Mouse (Mus musculus) limb, embryonic 10.5 days (tissue): ENCODE measurements around the gene Coro1c. TPM values are rescaled to one million over a fixed set of nuclear protein-coding genes. Genes with fewer than 3 reads are reported as not detected.

Source experiments
- DNase-seq: peaks from one replicate; pipeline ENCODE4 v3.0.0-alpha.2; 2017; ENCODE audit warnings: low spot score
- H3K27ac ChIP-seq: fragments of 300-500 bp; sonication (generic); 2 replicates; pipeline ENCODE4 v1.5.1; 2016; ENCODE audit warnings: mild to moderate bottlenecking
- H3K27me3 ChIP-seq: fragments of 300-500 bp; sonication (generic); 2 replicates; pipeline ENCODE4 v1.6.1; 2016; ENCODE audit warnings: low read depth, mild to moderate bottlenecking; ENCODE audit not compliant: poor library complexity, severe bottlenecking
- H3K36me3 ChIP-seq: fragments of 300-500 bp; sonication (generic); 2 replicates; pipeline ENCODE4 v1.6.1; 2016; ENCODE audit warnings: mild to moderate bottlenecking, moderate library complexity
- H3K4me1 ChIP-seq: fragments of 300-500 bp; sonication (generic); 2 replicates; pipeline ENCODE4 v1.6.1; 2016
- H3K4me3 ChIP-seq: fragments of 300-500 bp; sonication (generic); 2 replicates; pipeline ENCODE4 v1.5.1; 2016; ENCODE audit warnings: mild to moderate bottlenecking, moderate library complexity
- H3K9me3 ChIP-seq: fragments of 300-500 bp; sonication (generic); replicated peaks from 2 replicates; pipeline ENCODE4 v1.6.1; 2016; ENCODE audit warnings: mild to moderate bottlenecking
- WGBS: fragments of 180-500 bp; shearing (Covaris S2); methylation state at CpG from one replicate; pipeline ENCODE4 v1.1.7; 2016; 5-methylcytosine and 5-hydroxymethylcytosine counted together
- polyA plus RNA-seq: library from polyadenylated mRNA; unstranded; fragments of >200 nt; fragmentation: Nextera tagmentation; extraction: Ambion mirVana; gene quantifications from 2 replicates; pipeline ENCODE4 v1.2.1, GENCODE M21; 2016

Coro1c gene
- polyA plus RNA-seq, 1 experiment from 2014 or later: 129 TPM

- no peak overlapping the region for H3K4me3 ChIP-seq
- WGBS: 75% methylated on average over 6 of the region's 6 CpGs
- no peak for DNase-seq
- H3K36me3 ChIP-seq: no peaks in the 10 kb centered on the region
- no peaks in the 10 kb centered on the region for H3K9me3 ChIP-seq
- no peaks in the 10 kb centered on the region for H3K27me3 ChIP-seq
- peaks cover 33% of the 10 kb centered on the region for H3K4me1 ChIP-seq
- H3K27ac ChIP-seq: no peak overlapping the region
Measured at GRCm38 (mm10) chr5:113910705-113911104, 2.1 kb upstream of the Coro1c start.

DNA sequence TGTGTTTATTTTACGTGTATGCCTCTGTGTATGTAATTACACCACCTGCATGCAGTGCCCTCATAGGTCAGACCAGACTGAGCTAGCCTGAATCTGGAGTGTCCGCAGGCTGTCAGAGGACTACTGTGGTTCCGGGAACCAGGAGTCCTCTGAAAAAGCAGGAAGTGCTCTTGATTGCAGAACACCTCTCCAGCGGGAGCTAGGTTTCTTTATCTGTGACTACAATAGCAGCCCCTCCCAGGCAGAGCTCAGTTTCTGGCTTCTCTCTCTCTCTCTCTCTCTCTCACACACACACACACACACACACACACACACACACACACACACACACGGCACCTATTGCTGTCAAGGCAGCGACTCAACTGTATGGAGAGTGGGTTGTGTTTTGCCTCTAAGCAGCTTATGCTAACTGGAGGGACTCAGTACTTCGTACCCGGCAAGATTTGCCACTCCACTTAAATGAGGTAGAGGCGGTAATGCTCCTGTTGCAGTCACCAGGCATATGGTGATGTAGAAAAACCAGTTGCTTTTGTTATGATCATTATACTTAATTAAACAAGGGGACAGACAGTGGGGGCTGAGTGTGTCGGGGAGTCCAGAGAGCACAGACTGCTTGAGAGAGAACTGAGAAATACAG lies 1.6 kb upstream of the Coro1c start:
- no peak overlapping the region for H3K4me3 ChIP-seq
- no peaks in the 10 kb centered on the region for H3K9me3 ChIP-seq
- H3K27ac ChIP-seq: no peak overlapping the region
- WGBS: 48% methylated on average over 10 of the region's 10 CpGs
- H3K4me1 ChIP-seq: peaks cover 38% of the 10 kb centered on the region
- H3K27me3 ChIP-seq: no peaks in the 10 kb centered on the region
- DNase-seq: no peak
- no peaks in the 10 kb centered on the region for H3K36me3 ChIP-seq

GRCm38 (mm10) chr5:113907786-113908567 lies 581 bp downstream of the Coro1c start:
- Histone ChIP-seq H3K27me3 (no peaks in the 10 kb centered on the region), H3K9me3 (no peaks in the 10 kb centered on the region), H3K27ac (peak overlapping the region; percentile 96), H3K36me3 (no peaks in the 10 kb centered on the region), H3K4me1 (peaks cover 54% of the 10 kb centered on the region), H3K4me3 (peak overlapping the region; percentile 100)
- under 1% methylated on average over 69 of the region's 69 CpGs for WGBS
- peak; percentile 74 for DNase-seq

- no peaks in the 10 kb centered on the region for H3K9me3 ChIP-seq
- no peaks in the 10 kb centered on the region for H3K27me3 ChIP-seq
- H3K36me3 ChIP-seq: no peaks in the 10 kb centered on the region
- 21% methylated on average over 17 of the region's 17 CpGs for WGBS
- peak; percentile 64 for DNase-seq
- peak overlapping the region; percentile 100 for H3K4me3 ChIP-seq
- H3K4me1 ChIP-seq: peaks cover 60% of the 10 kb centered on the region
- H3K27ac ChIP-seq: peak overlapping the region; percentile 96
Measured at GRCm38 (mm10) chr5:113906958-113907735, 1.4 kb downstream of the Coro1c start.

GRCm38 (mm10) chr5:113904987-113905386 lies 3.6 kb downstream of the Coro1c start:
- Histone ChIP-seq H3K9me3 (no peaks in the 10 kb centered on the region), H3K4me3 (no peak overlapping the region), H3K27me3 (no peaks in the 10 kb centered on the region), H3K4me1 (peaks cover 67% of the 10 kb centered on the region), H3K27ac (no peak overlapping the region), H3K36me3 (no peaks in the 10 kb centered on the region)
- WGBS: 60% methylated on average over 4 of the region's 4 CpGs
- DNase-seq: no peak

- H3K27me3 ChIP-seq: no peaks in the 10 kb centered on the region
- H3K27ac ChIP-seq: no peak overlapping the region
- H3K36me3 ChIP-seq: no peaks in the 10 kb centered on the region
- H3K9me3 ChIP-seq: no peaks in the 10 kb centered on the region
- no peak for DNase-seq
- WGBS: 79% methylated on average over 5 of the region's 5 CpGs
- no peak overlapping the region for H3K4me3 ChIP-seq
- H3K4me1 ChIP-seq: peaks cover 54% of the 10 kb centered on the region
Measured at GRCm38 (mm10) chr5:113902983-113903382, 5.6 kb downstream of the Coro1c start.

- DNase-seq: no peak
- 85% methylated on average over 6 of the region's 6 CpGs for WGBS
- Histone ChIP-seq H3K27ac (no peak overlapping the region), H3K36me3 (no peaks in the 10 kb centered on the region), H3K4me3 (no peak overlapping the region), H3K4me1 (peaks cover 46% of the 10 kb centered on the region), H3K9me3 (no peaks in the 10 kb centered on the region), H3K27me3 (no peaks in the 10 kb centered on the region)
Measured at GRCm38 (mm10) chr5:113902017-113902416, 6.5 kb downstream of the Coro1c start.

DNA sequence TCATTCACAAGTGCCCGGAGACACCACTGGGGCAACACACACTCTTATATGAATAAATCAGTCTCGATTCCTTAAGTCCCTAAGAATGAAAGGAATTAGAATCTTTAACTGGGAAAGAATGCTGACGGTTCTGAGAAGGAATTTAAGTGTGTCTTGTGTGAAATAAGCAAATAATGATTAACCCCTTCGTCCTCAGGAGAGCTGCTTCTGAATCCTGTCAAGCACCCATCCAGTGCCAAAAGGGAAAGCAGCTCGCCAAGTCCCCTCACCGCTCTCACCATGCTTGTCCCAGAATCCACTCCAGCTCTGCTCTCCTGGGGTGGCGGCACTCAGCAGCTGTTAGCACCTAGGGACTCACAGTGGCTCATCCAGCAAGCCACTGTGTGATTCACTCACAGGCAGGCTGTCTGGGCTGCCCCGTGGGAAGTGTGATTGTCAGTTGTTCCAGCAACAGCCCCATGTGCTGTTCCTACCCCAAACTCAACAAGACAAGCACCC lies 7.4 kb downstream of the Coro1c start:
- no peak for DNase-seq
- Histone ChIP-seq H3K36me3 (no peaks in the 10 kb centered on the region), H3K9me3 (no peaks in the 10 kb centered on the region), H3K27me3 (no peaks in the 10 kb centered on the region), H3K27ac (no peak overlapping the region), H3K4me3 (no peak overlapping the region), H3K4me1 (peaks cover 40% of the 10 kb centered on the region)
- WGBS: 62% methylated on average over 8 of the region's 8 CpGs

DNA sequence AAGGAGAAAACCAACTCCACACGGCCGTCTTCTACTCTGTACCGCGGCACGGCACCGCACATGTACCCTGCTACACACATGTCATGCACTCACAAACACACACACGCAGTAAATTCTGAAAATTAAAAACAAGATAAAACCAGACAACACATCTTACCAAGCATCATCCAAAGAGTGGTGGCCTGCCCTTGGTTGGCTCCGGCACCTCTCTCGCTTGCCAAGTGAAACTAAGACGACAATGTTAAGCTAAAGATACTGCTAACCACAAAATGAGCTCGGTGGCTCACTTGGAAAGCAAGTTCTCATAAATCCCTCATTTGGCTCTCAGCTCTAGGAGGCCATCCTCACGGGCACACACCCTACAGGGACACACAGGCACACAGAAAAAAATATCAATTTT lies 9.0 kb downstream of the Coro1c start:
- Histone ChIP-seq H3K9me3 (no peaks in the 10 kb centered on the region), H3K36me3 (no peaks in the 10 kb centered on the region), H3K4me1 (peaks cover 33% of the 10 kb centered on the region), H3K4me3 (no peak overlapping the region), H3K27me3 (no peaks in the 10 kb centered on the region), H3K27ac (no peak overlapping the region)
- DNase-seq: no peak
- WGBS: 95% methylated on average over 12 of the region's 12 CpGs

DNA sequence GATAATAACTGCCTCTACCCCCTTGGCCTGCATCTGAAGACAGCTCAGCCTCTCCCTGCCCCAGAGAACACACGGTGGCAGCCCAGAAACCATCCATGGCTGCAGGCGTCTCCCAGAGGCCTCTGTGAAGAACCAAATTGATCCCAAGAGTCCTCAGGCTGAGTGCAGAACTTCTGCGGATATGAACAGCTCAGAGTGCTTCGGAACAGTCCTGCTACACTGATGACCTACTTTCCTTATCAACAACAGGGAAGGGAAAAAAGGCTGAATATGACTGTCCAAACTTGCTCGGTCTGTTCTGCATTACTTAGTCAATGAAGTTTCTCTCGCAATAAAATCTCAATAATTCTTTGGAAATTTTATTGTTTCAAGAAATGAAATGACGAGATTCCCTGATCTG lies 16.6 kb downstream of the Coro1c start:
- Histone ChIP-seq H3K36me3 (0 out of 2 replicates have a peak, but pooled peaks cover 3% of the 10 kb centered on the region), H3K27ac (no peak overlapping the region), H3K4me1 (peaks cover 34% of the 10 kb centered on the region), H3K4me3 (no peak overlapping the region), H3K9me3 (no peaks in the 10 kb centered on the region), H3K27me3 (no peaks in the 10 kb centered on the region)
- 92% methylated on average over 7 of the region's 7 CpGs for WGBS
- DNase-seq: no peak

DNA sequence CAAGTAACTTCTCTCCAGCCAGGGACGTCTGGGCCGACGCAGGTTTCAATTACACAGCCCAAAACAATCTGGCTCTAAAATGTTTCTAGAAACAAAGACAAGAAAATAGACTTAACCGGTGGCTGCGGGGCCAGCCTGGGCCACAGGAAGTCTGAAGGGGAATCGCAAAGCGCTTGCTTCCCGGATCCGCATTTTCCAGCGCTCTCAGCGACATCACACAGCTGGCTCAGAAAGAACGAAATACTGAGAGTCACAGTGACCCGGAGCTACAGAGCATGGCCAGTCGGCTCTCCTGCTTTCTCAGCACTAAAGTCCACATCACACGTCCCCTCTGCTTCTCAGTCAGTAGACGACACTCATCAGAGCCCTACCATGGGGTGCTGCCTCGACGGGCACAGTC lies 17.7 kb downstream of the Coro1c start:
- no peak overlapping the region for H3K4me3 ChIP-seq
- no peaks in the 10 kb centered on the region for H3K9me3 ChIP-seq
- H3K36me3 ChIP-seq: 0 out of 2 replicates have a peak, but pooled peaks cover 3% of the 10 kb centered on the region
- DNase-seq: no peak
- H3K27me3 ChIP-seq: no peaks in the 10 kb centered on the region
- WGBS: 90% methylated on average over 18 of the region's 18 CpGs
- H3K27ac ChIP-seq: peak overlapping the region; percentile 50; the same call in 1 of the 2 replicates
- H3K4me1 ChIP-seq: peaks cover 28% of the 10 kb centered on the region

- Histone ChIP-seq H3K9me3 (no peaks in the 10 kb centered on the region), H3K4me1 (peaks cover 28% of the 10 kb centered on the region), H3K4me3 (no peak overlapping the region), H3K27ac (no peak overlapping the region), H3K36me3 (0 out of 2 replicates have a peak, but pooled peaks cover 3% of the 10 kb centered on the region), H3K27me3 (no peaks in the 10 kb centered on the region)
- no peak for DNase-seq
- WGBS: 74% methylated on average over 4 of the region's 4 CpGs
Measured at GRCm38 (mm10) chr5:113889912-113890311, 18.6 kb downstream of the Coro1c start.
